Mouse (Mus musculus) heart, embryonic 13.5 days (tissue): ENCODE measurements at regions not wholly inside any gene's neighbourhood (a gene's known extent, or its start where the extent isn't known, plus 50 kb on each side); places are given as distances from the start of the nearest gene placed in this dataset.

Experiments used
- ATAC-seq: fragments of 200-750 bp; cut with Nextera tagmentation; 2 replicates; pipeline ENCODE4 v1.8.0; 2017; ENCODE audit warnings: moderate TSS enrichment; ENCODE audit not compliant: insufficient number of reproducible peaks, low FRiP score, low TSS enrichment; ENCODE audit errors: extremely low read depth
- H3K27ac ChIP-seq: fragments of 300-500 bp; sonication (generic); replicated peaks from 2 replicates; pipeline ENCODE4 v1.5.1; 2015; ENCODE audit warnings: moderate library complexity, mild to moderate bottlenecking, inconsistent platforms
- H3K27me3 ChIP-seq: fragments of 300-500 bp; sonication (generic); replicated peaks from 2 replicates; pipeline ENCODE4 v1.6.1; 2015; ENCODE audit warnings: mild to moderate bottlenecking, inconsistent platforms
- H3K36me3 ChIP-seq: fragments of 300-500 bp; sonication (generic); 2 replicates; pipeline ENCODE4 v1.6.1; 2015; ENCODE audit warnings: mild to moderate bottlenecking, inconsistent platforms
- H3K4me1 ChIP-seq: fragments of 300-500 bp; sonication (generic); 2 replicates; pipeline ENCODE4 v1.6.1; 2015; ENCODE audit warnings: inconsistent platforms
- H3K4me2 ChIP-seq: fragments of 300-500 bp; sonication (generic); 2 replicates; pipeline ENCODE4 v1.6.1; 2015; ENCODE audit warnings: inconsistent platforms, mild to moderate bottlenecking, moderate library complexity
- H3K4me3 ChIP-seq: fragments of 300-500 bp; sonication (generic); 2 replicates; pipeline ENCODE4 v1.5.1; 2015; ENCODE audit warnings: moderate library complexity, mild to moderate bottlenecking, inconsistent platforms
- H3K9ac ChIP-seq: fragments of 300-500 bp; sonication (generic); 2 replicates; pipeline ENCODE4 v1.6.1; 2015; ENCODE audit warnings: inconsistent platforms, mild to moderate bottlenecking, moderate library complexity
- H3K9me3 ChIP-seq: fragments of 300-500 bp; sonication (generic); 2 replicates; pipeline ENCODE4 v1.6.1; 2016; ENCODE audit warnings: inconsistent platforms
- WGBS: fragments of 180-500 bp; shearing (Covaris S2); methylation state at CpG from one replicate; pipeline ENCODE4 v1.1.7; 2015; ENCODE audit warnings: mixed read lengths; 5-methylcytosine and 5-hydroxymethylcytosine counted together

DNA sequence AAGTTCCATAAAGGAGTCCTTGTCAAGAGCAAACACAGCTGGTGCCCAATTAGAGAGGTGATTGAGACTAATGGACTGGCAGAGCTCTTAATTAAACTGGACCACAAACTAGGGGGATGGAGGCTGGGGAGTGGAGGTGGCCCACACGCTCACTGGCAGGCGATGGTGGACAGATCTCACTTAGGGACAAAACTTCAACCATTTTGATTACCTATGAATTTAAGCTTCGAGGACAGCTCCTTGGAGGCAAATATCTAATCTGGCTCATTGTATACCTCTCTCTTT is 133.8 kb upstream of the Jun start:
- Histone ChIP-seq H3K27ac (no peak overlapping the region), H3K9me3 (no peaks in the 10 kb centered on the region), H3K27me3 (no peaks in the 10 kb centered on the region), H3K4me1 (no peaks in the 10 kb centered on the region), H3K36me3 (no peaks in the 10 kb centered on the region), H3K4me2 (no peak overlapping the region), H3K9ac (no peak overlapping the region), H3K4me3 (no peak overlapping the region)
- WGBS: 81% methylated on average over 3 of the region's 3 CpGs
- no peak for ATAC-seq

DNA sequence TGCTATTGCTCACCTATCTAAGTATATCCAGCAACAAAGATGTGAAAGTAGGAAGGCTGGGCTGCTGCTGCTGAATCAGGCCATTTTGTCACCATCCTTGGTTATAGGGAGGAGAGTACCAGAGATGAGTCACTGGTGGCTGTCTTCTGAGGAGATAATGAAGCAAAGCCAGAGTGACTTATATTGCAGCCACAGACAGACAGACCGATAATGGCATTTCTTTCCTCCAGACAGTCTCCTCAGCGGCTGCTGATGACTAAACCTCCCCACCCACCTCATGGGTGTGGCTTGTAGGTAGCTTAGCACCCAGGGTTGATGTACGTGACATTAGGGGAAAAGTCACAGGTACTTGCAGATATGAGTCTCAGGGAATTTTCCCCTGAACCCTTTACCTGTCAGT is 136.1 kb upstream of the Jun start:
- no peak for ATAC-seq
- 73% methylated on average over 3 of the region's 3 CpGs for WGBS
- Histone ChIP-seq H3K9me3 (no peaks in the 10 kb centered on the region), H3K36me3 (no peaks in the 10 kb centered on the region), H3K27ac (no peak overlapping the region), H3K9ac (no peak overlapping the region), H3K4me2 (no peak overlapping the region), H3K27me3 (no peaks in the 10 kb centered on the region), H3K4me1 (peaks cover 8% of the 10 kb centered on the region), H3K4me3 (no peak overlapping the region)

DNA sequence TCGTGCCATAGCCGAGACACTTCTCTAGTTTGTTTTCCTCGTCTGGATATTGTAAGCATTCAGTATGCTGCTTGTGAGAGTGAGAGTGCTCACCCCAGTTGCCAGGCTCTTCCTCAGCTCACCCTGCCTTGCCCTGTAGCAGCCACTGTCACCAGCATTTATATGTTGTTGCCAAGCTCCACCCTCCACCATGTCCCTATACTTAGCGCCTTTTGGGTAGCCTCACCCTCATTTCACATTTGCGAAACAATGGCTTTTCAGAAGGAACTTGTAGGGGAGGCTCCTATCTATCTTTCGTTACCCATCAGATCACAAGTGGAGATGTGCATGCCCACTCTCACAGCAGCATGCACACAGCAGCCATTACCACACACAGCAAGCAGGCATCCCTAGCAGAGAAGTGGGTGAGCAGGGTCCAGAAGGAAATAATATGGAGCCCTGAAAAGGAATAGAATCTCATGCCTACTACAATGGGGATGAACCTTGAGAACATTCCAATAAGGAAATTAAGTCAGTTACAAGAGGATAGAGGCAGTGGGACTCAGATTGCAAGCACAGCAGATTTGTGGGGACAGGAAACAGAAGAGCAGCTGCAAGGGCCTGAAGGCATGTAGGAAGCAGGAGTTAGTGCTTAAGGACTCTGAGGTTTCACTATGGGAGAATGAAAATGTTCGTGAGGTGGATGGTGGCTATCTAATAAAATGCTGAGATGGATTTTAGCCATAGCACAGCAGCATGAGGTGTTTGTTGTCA is 139.8 kb upstream of the Jun start:
- no peaks in the 10 kb centered on the region for H3K36me3 ChIP-seq
- ATAC-seq: no peak; the same call in 1 of the 2 replicates
- 74% methylated on average over 7 of the region's 7 CpGs for WGBS

DNA sequence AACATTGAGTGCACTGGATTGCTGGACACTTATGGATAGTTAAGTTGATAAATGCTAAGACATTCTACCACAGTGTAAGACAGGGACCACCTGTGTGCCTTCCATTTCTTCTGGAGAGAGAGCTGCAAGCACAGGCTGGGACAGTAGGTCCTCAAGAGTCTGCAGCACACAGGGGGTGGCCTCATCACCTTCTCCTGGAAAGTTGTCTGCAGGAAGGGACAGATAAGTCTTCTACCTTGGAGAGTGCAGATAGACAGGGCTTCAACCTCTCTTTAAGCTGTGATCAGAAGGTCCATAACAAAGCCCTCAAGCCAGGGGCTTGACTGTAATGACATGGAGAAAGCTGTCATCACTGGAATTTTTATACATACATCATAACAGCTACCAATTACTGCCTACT is 140.5 kb upstream of the Jun start:
- no peak overlapping the region for H3K4me3 ChIP-seq
- H3K36me3 ChIP-seq: no peaks in the 10 kb centered on the region
- no peak for ATAC-seq
- H3K4me1 ChIP-seq: peaks cover 33% of the 10 kb centered on the region
- H3K9me3 ChIP-seq: no peaks in the 10 kb centered on the region
- H3K9ac ChIP-seq: no peak overlapping the region
- no peaks in the 10 kb centered on the region for H3K27me3 ChIP-seq
- no peak overlapping the region for H3K4me2 ChIP-seq
- H3K27ac ChIP-seq: no peak overlapping the region

More for the DNA sequence above, 139.8 kb upstream of the Jun start:
- Histone ChIP-seq H3K4me3 (no peak overlapping the region), H3K4me2 (no peak overlapping the region), H3K9ac (no peak overlapping the region), H3K27ac (no peak overlapping the region), H3K9me3 (no peaks in the 10 kb centered on the region), H3K4me1 (peaks cover 27% of the 10 kb centered on the region), H3K27me3 (no peaks in the 10 kb centered on the region)

DNA sequence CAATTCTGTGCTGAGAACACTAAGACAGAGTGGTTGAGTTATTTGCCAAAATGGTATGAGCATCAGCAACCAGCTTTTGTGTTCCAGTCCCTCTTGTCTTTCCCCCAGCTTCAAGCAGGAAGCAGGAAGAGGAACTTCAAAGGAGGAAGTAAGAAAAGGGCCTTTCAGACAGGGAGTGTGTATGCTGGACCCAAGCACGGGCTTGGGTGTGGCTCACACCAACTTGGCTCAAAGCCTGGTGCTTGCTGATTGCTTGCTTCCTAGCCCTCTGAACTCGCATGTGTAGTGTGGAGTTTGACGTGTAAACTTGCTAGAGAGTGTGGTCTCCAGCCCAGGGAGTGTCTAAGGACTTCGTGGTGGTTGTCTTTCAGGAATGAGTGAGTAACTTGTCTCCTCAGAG is 141.0 kb upstream of the Jun start:
- Histone ChIP-seq H3K9me3 (no peaks in the 10 kb centered on the region), H3K27ac (peak overlapping the region; percentile 45; the same call in 1 of the 2 replicates), H3K36me3 (no peaks in the 10 kb centered on the region), H3K9ac (0 out of 2 replicates have a peak overlapping the region, but pooled peaks have one; percentile 3), H3K4me3 (no peak overlapping the region), H3K4me1 (peaks cover 36% of the 10 kb centered on the region), H3K4me2 (peak overlapping the region; percentile 13), H3K27me3 (no peaks in the 10 kb centered on the region)
- 20% methylated on average over 4 of the region's 4 CpGs for WGBS
- no peak for ATAC-seq

DNA sequence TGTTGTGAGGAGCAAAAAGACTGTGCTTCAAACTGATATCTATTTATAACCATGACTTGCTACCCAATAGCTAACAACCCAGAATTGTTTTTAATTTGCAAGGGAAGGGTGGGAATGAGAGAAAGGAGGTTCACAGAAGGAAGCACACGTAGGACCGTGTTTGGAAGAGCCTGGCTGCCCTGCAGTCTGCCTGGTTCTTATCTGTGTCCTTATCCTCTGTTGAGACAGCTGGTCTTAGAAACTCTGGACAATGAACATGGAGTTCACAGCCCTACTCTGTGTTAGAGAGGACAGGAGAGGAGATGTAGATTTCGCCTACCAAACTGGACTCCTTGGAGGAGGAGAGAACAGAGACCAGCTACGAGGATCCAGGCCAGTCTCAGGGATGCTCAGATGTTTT is 141.5 kb upstream of the Jun start:
- Histone ChIP-seq H3K36me3 (no peaks in the 10 kb centered on the region), H3K9ac (0 out of 2 replicates have a peak overlapping the region, but pooled peaks have one; percentile 3), H3K27ac (peak overlapping the region; percentile 45; the same call in 1 of the 2 replicates), H3K4me2 (peak overlapping the region; percentile 13), H3K9me3 (no peaks in the 10 kb centered on the region), H3K4me3 (no peak overlapping the region), H3K4me1 (peaks cover 36% of the 10 kb centered on the region), H3K27me3 (no peaks in the 10 kb centered on the region)
- 48% methylated on average over 4 of the region's 4 CpGs for WGBS
- ATAC-seq: no peak

DNA sequence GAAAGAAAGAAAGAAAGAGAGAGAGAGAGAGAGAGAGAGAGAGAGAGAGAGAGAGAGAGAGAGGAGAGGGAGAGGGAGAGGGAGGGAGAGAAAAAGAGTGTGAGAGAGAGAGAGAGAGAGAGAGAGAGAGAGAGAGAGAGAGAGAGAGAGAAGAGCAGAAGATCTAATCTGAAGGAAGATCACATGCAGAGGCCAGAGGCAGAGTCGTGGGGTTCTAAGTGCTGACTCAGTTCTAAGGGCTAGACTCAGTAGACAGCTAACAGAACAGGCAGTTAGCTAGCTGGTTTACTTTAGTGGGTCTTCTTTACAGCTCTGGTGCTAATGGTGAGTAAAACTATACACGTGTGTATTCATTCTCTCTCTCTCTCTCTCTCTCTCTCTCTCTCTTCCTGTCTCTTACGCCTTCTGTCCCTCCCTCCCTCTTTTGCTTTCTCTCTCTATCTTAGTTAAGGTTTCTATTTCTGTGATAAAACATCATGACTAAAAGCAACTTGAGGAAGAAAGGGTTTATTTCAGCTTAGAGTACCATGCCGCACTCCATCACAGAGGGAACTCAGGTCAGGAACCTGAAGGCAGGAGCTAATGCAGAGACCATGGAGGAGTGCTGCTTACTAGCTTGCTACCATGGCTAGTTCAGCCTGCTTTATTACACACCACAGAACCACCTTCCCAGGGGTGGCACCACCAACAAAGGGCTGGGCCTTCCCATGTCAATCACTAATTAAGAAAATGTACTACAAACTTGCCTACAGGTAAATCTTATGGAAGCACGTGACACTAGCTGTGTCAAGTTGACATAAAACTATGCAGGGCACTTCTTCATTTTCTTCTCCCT is 142.8 kb upstream of the Jun start:
- WGBS: 61% methylated on average over 5 of the region's 5 CpGs
- Histone ChIP-seq H3K4me3 (no peak overlapping the region), H3K27me3 (no peaks in the 10 kb centered on the region), H3K9ac (no peak overlapping the region), H3K4me2 (no peak overlapping the region), H3K27ac (no peak overlapping the region), H3K36me3 (no peaks in the 10 kb centered on the region), H3K9me3 (no peaks in the 10 kb centered on the region), H3K4me1 (peaks cover 41% of the 10 kb centered on the region)
- ATAC-seq: no peak

DNA sequence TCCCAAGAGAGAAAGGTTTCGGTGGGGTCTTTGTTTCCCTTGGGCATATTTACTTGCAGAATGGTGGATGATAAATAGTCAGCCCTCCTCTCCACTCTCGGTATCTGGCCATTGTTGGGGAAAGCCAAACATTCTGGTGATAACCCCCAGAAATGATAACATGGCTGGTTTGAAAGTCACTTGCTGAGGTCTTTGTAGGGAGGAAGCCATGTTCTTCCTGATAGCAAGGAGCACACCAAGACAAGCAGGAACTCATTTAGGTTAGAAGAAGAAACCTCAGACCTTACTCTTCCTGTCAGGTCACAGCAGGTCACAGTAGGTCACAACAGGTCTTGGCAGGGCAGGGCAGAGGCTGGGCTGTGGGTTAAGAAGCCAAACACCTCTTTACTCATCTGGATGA is 144.1 kb upstream of the Jun start:
- no peaks in the 10 kb centered on the region for H3K36me3 ChIP-seq
- H3K4me1 ChIP-seq: peaks cover 50% of the 10 kb centered on the region
- H3K4me3 ChIP-seq: no peak overlapping the region
- no peaks in the 10 kb centered on the region for H3K9me3 ChIP-seq
- H3K4me2 ChIP-seq: no peak overlapping the region
- no peak for ATAC-seq
- no peak overlapping the region for H3K27ac ChIP-seq
- 40% methylated on average over 2 of the region's 2 CpGs for WGBS
- H3K27me3 ChIP-seq: no peaks in the 10 kb centered on the region
- no peak overlapping the region for H3K9ac ChIP-seq

DNA sequence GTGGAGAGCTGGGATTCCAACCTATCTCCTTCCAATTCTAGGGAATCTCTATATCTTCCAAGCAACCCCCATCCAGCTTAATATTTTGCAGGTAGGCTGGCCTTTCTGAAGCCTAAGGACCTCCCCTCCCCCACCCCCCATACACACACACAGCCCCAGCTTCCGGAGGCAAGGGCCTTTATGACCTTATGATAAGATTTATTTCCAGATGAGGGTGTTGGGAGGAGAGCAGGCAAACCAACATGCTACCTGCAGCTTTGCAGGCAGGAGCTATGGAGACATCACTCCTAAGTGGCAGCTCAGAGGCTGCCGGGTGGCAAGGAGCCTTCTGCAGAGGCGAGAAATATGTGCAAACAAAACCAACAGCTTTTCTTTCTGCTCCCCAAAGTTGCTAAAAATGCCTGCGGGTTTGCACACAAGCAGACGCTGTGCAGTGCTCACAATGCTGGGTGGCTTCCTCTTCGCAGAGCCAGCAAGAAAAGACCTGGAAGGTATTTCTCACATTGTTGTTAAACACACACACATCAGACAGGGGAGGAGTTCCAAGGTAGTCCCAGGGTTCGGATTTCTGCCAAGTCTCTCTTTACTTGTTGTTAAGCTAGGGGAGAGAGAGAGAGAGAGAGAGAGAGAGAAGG is 145.2 kb upstream of the Jun start:
- peaks cover 50% of the 10 kb centered on the region for H3K4me1 ChIP-seq
- WGBS: 57% methylated on average over 7 of the region's 7 CpGs
- no peaks in the 10 kb centered on the region for H3K36me3 ChIP-seq
- H3K4me3 ChIP-seq: no peak overlapping the region
- no peak overlapping the region for H3K27ac ChIP-seq
- no peak overlapping the region for H3K9ac ChIP-seq
- no peaks in the 10 kb centered on the region for H3K9me3 ChIP-seq
- no peak for ATAC-seq
- H3K4me2 ChIP-seq: no peak overlapping the region
- H3K27me3 ChIP-seq: no peaks in the 10 kb centered on the region

DNA sequence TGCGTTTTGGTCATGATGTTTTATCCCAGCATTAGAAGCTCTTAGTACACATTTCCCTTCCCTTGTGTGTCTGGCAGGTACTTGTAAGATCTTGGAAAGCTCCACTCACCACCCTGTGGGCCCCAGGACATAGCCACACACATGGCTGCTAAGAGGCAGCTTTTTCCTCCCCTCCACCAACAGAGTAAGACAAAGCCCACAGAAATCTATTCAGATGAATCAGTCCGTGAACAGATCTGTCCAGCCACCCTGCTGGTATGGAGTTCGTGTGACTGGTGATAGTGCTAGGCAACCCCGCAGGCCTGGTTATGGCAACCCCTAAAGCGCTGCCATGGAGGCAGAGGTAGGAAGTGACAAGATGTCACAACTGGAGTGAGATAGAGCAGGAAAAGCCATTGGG is 147.4 kb upstream of the Jun start:
- no peak for ATAC-seq

DNA sequence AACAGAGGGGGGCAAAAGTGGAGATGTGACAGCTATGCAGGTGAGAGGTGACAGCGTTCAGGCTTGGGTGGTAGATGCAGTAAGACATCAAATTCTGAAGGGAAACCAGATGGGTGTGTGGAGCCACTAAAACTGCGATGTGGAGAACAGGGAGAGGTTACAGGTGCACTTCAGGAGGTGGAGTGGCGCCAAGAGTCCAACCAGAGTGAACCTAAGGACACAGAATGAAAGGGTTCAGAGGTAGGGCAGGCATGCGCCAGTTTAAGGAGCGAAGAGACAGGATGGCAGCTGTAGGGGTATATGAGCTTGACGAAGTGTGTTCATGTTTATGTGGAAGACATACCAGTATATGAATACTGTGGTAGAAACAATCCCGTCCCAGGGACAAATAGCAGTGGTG is 148.1 kb upstream of the Jun start:
- ATAC-seq: no peak
- no peak overlapping the region for H3K4me2 ChIP-seq
- H3K27ac ChIP-seq: no peak overlapping the region
- H3K4me1 ChIP-seq: peaks cover 32% of the 10 kb centered on the region
- 83% methylated on average over 7 of the region's 7 CpGs for WGBS
- H3K9me3 ChIP-seq: no peaks in the 10 kb centered on the region
- no peaks in the 10 kb centered on the region for H3K36me3 ChIP-seq
- H3K9ac ChIP-seq: no peak overlapping the region
- H3K27me3 ChIP-seq: no peaks in the 10 kb centered on the region
- H3K4me3 ChIP-seq: no peak overlapping the region

More for the DNA sequence above, 147.4 kb upstream of the Jun start:
- Histone ChIP-seq H3K9ac (no peak overlapping the region), H3K4me1 (peaks cover 32% of the 10 kb centered on the region), H3K36me3 (no peaks in the 10 kb centered on the region), H3K9me3 (no peaks in the 10 kb centered on the region), H3K27ac (no peak overlapping the region), H3K27me3 (no peaks in the 10 kb centered on the region), H3K4me2 (no peak overlapping the region), H3K4me3 (no peak overlapping the region)
- WGBS: 69% methylated on average over 5 of the region's 5 CpGs
